Mouse (Mus musculus): ENCODE data around the gene A730071L15Rik.

Gene A730071L15Rik

GRCm38 (mm10) chr11:6199410-6200086 lies at the start of gene A730071L15Rik:
Gene A730071L15Rik (plus strand): TSS chr11:6200029.
- DNase-seq = no peak

- DNase-seq = no peak
Observed at GRCm38 (mm10) chr11:6152864-6153263, 47.0 kb upstream of the A730071L15Rik start.

- no peak for DNase-seq
Observed at GRCm38 (mm10) chr11:6154211-6154701, 45.6 kb upstream of the A730071L15Rik start.

GRCm38 (mm10) chr11:6156651-6157050 lies 43.2 kb upstream of the A730071L15Rik start:
- DNase-seq = no peak

- no peak for DNase-seq
Observed at GRCm38 (mm10) chr11:6157119-6157518, 42.7 kb upstream of the A730071L15Rik start.

GRCm38 (mm10) chr11:6158515-6158914 lies 41.3 kb upstream of the A730071L15Rik start:
- DNase-seq = no peak

GRCm38 (mm10) chr11:6159704-6160275 lies 40.0 kb upstream of the A730071L15Rik start:
- DNase-seq = no peak

- DNase-seq = no peak
Observed at GRCm38 (mm10) chr11:6160663-6161271, 39.1 kb upstream of the A730071L15Rik start.

GRCm38 (mm10) chr11:6161549-6161948 lies 38.3 kb upstream of the A730071L15Rik start:
- DNase-seq = no peak

GRCm38 (mm10) chr11:6163062-6163461 lies 36.8 kb upstream of the A730071L15Rik start:
- DNase-seq = no peak

GRCm38 (mm10) chr11:6163706-6164105 lies 36.1 kb upstream of the A730071L15Rik start:
- no peak for DNase-seq

- DNase-seq = no peak
Observed at GRCm38 (mm10) chr11:6164781-6165180, 35.0 kb upstream of the A730071L15Rik start.

- no peak for DNase-seq
Observed at GRCm38 (mm10) chr11:6165391-6166081, 34.3 kb upstream of the A730071L15Rik start.

- DNase-seq = no peak
Observed at GRCm38 (mm10) chr11:6166351-6166750, 33.5 kb upstream of the A730071L15Rik start.

- DNase-seq = no peak
Observed at GRCm38 (mm10) chr11:6169041-6169663, 30.7 kb upstream of the A730071L15Rik start.

- DNase-seq = no peak
Observed at GRCm38 (mm10) chr11:6174719-6175118, 25.1 kb upstream of the A730071L15Rik start.

- DNase-seq = no peak
Observed at GRCm38 (mm10) chr11:6175506-6175905, 24.3 kb upstream of the A730071L15Rik start.

GRCm38 (mm10) chr11:6177781-6178420 lies 21.9 kb upstream of the A730071L15Rik start:
- no peak for DNase-seq

- DNase-seq = no peak
Observed at GRCm38 (mm10) chr11:6178673-6179166, 21.1 kb upstream of the A730071L15Rik start.

- DNase-seq = no peak
Observed at GRCm38 (mm10) chr11:6179194-6179593, 20.6 kb upstream of the A730071L15Rik start.

GRCm38 (mm10) chr11:6180811-6181399 lies 18.9 kb upstream of the A730071L15Rik start:
- no peak for DNase-seq

GRCm38 (mm10) chr11:6183246-6183645 lies 16.6 kb upstream of the A730071L15Rik start:
- no peak for DNase-seq
